Mouse (Mus musculus): ENCODE measurements around the gene Ppp1r12b.

Gene Ppp1r12b

DNA sequence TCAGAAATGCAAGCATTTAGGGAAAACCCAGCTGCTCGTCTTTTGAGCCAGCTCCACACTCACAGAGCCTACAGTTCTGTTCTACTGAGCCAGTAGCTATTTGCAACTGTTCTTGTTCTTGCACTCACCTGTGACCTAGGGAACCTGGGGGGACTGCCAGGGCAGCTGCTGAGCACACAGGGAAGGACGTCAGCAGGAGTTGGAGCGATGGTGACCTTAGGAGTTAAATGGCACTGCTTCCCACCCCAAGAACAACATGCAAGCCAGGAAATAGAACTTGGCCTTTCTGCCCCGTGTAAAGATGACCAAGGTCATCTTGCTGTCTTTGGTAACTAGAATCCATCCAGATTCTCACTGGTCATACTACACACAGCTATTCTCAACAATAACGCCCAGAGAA lies 195.1 kb downstream of the Ppp1r12b start:
- no peak for DNase-seq (ENCODE audit: low spot score in 2 of 2)

DNA sequence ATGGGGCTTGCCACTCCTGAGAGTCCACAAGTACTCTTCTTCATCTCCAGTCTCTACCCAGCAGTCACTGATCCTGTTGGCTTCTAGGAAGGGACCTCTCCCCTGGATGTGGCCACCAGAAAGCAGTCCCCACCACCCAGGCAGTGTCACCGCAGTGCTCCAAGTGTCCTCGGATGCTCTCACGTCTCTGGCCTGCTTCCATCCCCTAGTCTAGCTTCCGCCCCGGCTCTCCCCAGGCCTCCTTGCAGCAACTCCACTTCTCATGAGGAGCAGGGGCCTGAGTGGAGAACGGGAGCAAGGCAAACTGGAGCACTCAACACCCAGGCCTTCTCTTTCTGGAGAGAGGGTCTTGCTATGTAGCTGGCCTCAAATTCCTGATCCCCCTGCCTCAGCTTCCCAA lies 196.6 kb downstream of the Ppp1r12b start:
- no peak for DNase-seq (ENCODE audit: low spot score in 2 of 2)

DNA sequence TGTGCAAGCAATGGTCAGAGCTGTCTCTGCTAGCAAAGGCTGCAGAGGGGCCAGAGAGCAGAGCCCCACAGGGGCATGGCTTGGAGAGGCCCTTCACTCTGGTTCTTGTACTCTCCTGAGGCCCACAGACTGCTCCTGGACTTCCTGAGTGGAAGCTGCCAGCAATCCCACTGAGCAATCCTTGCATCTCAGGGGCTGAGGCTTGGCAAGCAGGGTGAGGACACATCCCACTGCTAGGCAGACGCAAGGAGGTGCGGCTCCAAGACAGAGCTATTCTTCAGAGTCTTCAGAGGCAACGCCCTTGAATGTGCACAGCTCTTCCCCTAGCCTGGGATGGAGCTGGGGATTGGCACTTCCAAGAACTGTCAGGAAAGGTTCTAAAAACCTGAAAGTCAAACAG lies 198.5 kb downstream of the Ppp1r12b start:
- DNase-seq (ENCODE audit: low spot score in 2 of 2) = no peak

DNA sequence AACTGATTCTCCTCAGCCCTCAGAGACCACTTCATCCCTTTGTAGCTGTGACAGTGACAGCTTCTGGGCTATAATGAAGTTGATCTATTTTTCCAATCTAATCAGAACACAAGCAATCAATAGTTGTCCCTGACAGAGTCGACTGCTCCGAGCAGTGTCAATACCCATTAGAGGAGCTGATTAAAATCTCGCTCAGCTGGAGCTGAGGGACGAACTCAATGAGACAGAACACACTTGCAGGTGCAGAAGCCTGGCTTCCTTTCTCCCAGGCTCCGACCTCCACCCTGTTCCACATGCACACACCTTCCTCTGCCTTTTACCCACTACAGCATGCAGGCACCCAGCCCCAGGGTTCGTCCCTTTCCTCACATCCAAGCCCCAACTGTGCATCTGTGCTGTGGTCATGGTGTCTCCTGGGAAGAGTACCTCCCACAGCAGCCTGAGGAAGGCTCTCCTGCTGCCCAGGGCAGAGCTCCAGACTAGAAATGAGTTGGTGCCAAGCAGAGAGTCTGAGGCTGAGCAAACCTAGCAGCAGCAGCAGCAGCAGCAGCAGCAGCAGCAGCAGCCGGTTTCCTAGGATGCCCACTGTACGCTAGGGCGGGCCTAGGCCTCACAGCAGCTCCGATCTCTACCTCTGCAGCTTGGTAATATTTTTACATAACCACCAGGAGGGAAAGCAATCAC lies 199.4 kb downstream of the Ppp1r12b start:
- DNase-seq (ENCODE audit: low spot score in 2 of 2) = no peak

DNA sequence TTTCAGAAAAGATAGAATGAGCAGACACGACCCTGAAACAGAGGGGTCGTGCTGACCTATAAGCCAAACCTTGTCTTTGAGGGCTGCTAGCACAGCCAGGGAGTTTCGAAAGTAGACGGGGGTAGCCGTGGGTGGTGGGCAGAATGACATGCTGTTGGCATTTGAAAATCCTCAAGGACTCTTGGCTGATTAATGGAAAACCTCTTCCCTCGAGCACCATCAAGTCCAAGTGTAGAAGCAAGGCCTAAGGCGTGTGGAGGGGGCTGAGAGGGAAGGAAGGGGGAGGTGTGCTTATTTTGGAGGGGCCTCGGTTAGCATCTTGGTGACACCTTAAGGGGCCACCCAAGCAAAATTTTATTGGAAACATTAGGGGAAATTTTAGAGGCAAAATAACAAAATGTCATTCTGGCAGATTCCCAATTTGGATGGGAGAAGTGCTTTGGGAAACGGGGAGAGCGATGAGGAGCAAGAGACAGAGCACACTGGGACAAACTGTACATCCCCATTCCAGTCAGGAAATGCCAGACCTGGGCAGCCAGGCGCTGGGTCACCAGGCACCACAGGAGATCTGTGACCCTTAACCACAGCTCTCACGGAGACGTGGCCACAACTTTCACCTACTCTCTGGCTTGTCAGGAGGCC lies 200.1 kb downstream of the Ppp1r12b start:
- no peak for DNase-seq (ENCODE audit: low spot score in 2 of 2)

DNA sequence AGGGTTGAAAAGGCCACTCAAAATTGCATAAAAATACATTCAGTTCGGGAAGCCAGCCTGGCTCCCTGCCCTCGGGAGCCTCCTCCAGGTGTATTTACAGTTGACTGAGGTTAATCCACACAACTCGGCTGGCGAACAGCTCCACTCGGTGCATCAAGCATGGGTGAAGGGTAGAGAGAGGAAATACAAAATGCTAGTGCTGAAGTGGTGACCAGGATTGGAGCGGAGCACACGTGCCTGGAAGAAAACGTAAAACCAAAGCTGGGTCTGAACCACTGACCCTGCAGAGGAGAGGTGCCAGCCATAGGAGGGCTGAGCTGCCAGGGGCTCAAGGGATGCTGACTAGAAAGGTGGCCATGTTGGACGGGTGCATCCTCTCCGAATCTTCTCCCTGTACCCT lies 200.9 kb downstream of the Ppp1r12b start:
- DNase-seq (ENCODE audit: low spot score in 2 of 2) = no peak

DNA sequence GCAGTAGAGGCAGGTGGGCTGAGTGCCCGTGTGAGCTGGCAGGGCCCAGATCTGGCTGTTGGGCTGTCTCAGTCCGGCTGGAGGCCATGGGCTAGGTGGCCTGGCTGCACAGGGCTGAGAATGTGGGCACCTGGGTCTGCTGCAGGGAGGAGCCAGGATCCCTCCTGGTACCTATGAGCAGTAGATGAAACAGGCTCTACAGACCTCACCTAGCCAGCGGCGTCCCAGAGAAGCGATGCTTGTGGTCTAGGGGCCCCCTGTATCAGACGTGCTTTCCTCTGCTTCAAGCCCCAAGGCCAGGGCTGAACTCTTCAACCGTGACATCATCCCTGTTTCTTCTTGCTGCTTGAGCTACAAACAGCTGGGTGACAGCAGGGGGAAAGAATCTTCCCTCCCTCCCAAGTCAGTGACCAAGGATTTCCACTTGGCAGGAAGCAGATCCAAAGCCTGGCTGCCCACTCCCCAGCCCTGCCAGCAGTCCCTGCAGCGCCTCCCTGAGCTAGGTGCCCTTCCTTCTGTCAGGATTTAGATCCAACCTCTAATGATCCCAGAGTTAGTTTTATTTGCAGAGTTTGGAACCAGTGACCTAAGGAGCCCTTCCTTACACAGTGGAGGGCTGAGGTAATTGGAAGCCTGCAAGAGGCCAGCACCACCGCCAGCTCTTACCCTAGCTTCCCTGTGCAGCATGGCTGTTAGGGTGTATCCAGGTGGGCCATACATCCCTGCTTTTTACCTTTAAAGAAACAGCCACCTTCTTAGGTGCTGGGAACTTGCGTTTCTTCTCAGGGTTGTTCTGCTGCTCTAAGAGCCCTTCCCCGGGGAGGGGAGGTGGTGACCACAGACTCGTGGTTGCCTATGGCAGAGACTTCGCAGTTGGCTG lies 201.8 kb downstream of the Ppp1r12b start:
- no peak for DNase-seq (ENCODE audit: low spot score in 2 of 2)

DNA sequence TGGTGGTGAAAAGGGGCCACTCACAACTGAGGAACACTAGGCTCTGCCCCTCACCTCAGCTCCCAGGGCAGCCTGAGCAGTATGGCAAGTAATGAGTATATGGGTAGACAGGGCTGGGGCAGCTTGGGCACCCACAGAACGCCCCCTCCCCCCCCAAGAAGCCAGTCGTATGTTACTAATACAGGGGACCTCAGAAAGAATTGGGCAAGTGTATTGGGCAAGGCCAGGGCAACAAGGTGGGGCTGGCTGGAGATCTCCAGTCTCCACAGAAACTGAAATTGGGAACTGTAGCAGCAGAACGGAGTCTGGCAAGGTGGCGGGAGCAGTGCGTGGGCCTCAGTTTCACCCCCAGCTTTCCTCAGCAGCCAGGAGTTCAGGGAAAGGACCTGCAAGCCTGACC lies 203.3 kb downstream of the Ppp1r12b start:
- no peak for DNase-seq (ENCODE audit: low spot score in 2 of 2)

DNA sequence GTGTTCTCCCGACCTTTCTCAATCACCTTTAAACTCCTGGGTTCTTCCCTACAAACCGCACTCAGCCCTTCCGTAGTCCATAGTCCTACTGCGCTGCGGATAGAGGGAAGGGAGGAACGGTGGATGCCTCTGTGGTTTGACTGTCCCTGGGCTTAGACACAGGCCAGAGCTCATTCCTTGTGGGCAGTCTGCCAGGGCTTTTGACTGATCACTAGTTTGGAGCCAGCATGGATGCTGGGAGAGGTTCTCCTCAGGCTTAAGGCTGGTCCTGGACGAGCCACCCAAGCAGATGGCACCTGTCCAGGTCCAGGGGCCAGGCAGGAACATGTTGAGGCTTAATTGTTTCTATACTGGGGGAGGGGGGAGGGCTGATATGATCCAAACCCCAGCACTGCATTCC lies 205.9 kb downstream of the Ppp1r12b start:
- no peak for DNase-seq (ENCODE audit: low spot score in 2 of 2)

DNA sequence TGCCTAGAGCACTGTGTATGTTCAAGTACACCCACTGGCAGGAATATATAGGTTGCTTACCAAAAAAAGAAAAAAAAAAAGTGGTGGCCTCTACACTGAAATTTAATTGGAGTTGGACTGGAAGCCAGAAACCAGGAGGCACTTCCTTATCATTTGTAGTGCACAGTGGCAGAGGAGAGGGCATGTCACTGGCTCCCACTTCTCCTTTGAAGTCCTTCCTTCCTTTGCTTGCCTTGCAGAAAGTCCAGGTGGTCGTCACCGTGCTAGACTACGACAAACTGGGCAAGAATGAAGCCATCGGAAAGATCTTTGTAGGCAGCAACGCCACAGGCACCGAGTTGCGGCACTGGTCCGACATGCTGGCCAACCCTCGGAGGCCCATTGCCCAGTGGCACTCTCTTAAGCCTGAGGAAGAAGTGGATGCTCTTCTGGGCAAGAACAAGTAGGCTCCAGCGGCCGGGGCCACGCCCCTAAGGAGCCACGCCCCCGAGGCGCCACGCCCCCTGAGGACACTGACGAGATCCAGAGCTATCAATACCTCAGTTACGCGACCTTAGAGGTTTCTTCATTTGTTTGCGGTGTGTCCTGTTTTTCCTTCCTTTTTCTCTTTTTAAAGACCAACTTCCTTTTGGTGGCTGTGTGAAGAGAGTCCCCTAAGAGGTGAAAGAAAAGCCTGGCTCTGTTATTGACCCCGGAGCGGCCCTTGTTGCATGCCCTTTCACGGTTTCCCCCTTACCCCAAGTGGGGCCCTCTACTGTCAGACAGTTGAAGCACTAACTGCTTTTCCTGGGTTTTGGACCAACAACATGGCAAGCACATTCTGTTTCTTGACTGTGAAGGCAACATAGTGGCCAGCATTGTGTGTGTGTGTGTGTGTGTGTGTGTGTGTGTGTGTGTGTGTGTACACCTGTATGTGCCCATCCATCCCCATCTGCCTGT lies 208.2 kb downstream of the Ppp1r12b start:
- peak; percentile 81 to 89 for DNase-seq (ENCODE audit: low spot score in 2 of 2)

DNA sequence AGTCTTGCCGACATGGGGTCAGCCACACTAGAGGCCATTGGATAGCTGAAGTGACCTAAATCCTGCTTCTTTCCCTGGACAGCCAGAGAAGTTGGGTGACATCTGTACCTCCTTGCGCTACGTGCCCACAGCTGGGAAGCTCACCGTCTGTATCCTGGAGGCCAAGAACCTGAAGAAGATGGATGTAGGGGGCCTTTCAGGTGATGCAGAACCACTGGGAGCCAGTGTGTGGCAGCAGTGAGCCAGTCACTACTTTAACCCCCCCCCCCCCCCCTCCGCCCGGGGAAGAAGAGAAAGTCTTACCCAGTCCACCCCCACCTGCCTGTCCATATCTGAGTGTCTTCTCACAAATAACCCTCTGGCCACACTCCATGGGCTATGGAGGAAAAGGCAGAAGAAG lies 210.1 kb downstream of the Ppp1r12b start:
- peak in 1 of 2 experiments; percentile 64 for DNase-seq (ENCODE audit: low spot score in 2 of 2)

DNA sequence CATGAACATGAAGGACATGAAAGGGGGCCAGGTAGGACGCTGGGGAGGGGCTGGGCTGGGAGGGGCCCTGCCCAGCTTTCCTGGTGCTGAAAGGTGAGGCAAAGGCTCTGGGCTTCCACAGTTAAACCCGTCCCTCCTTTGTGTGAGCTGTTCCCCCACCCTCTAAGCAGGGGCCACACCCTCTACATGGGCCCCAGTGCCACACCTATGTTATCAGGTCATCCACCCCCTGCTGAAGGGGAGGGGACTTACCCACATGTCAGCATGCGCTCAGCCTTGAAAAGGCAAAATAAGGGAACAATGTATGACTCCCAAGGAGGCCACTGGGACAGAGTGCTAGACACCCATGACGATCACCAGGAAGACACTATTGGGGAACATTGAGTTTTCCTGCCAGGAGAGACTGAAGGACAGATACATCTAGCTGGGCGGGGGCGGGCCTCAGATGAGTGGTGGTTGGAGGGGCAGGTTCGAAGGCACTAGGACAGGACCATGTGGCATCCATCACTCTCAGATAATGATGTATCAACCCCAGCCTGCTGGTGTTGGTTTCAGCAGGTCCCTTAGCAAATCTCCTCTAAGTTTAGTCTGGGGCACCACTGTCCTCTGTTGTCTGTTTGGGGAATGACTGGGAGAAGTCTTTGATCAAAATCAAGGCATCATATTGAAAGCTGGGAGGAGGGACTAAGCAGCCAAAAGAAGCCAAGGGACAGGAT lies 213.6 kb downstream of the Ppp1r12b start:
- DNase-seq (ENCODE audit: low spot score in 2 of 2) = peak in 1 of 2 experiments; percentile 42

DNA sequence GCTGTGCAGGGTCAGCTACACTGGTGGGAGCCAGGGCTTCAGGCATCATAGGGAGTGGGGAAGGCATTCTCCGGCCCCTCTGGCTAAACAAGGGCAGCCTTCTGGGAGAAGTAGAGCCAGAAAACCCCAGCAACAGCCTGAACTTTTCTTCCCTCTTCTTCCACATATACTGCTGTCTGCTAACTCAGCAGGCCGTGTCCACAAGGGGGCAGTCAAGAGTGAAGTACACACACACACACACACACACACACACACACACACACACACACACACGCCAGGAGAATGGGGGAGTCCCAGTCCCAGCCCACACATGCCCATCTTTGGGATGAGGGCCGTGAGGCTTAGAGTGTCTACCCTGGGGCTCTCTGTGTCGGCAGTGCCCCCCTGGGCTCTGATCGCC lies 214.3 kb downstream of the Ppp1r12b start:
- DNase-seq (ENCODE audit: low spot score in 2 of 2) = peak; percentile 55 to 82

DNA sequence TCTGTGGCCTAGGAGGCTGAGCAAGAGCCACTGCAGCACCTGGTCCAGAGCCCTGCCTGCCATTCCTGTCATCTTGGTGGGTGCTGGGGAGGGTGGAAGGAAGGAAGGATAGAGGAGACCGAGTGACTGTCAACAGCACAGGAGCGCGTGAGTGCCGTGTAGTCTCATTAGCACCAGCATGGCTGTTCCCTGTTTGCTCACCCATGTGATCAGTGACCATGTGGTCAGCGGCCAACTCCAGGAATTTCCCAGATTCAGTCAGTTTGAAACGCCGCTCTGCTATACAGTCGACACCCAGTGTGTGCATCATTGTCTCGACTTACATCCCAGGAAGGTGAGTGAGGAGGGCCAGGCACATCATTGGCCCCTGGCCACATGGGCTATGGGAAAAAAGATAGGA lies 218.3 kb downstream of the Ppp1r12b start:
- no peak for DNase-seq (ENCODE audit: low spot score in 2 of 2)

DNA sequence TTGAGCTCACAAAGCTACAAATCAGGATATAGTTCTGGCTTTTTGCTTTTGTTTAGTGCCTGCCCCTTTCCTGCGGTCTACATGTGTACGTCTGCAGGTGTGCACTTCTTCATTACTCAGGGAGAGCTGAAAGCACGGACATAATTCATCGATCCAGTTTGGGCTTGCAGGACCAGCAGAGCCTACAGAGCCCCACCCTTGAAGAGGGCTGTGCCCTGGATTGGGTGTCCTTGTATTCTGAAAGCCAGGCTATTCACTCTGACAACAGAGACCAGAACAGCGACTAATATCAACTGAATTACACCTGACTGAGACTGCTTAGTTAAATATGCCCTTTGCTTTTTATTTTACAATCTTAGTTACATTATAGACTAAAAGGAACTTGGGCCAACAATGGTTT lies 222.1 kb downstream of the Ppp1r12b start:
- DNase-seq (ENCODE audit: low spot score in 2 of 2) = no peak

DNA sequence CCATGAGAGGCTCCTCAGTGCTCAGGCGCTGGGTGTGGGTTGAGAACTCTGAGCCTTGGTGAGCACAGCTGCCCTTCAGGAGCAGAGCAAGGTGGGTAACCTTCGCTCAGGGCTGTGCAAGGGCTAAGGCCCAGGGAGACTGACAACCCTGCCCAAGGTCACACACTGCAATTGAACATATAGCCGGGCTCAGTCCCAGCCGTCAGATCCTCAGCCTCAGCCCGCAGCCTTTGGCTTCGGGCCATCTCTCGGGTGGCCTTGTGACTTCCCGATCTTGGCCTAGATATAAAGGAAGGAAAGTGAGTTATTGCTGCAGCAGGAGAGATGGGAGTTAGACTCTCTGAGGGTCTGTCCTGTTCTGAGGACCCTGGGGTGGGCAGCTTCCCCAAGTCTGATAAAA lies 228.5 kb downstream of the Ppp1r12b start:
- DNase-seq (ENCODE audit: low spot score in 2 of 2) = no peak

DNA sequence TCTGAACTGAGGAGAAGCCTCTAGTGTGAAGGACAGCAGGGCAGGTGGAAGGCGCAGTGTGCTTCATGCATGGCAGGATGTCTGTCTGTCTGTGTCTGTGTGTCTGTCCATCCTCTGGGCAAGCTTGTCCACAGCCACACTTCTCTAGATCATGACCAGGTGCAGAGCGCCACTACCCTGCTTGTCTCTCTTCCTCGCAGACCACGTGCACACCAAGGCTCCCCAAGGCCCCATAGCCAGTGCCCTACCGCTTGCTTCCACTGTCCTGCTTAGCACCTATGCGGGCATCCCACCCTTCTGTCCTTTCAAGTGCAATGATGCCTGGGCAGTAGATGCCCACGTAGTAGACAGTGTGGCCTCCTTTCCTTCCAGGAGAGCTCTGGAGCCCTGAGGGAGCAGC lies 229.3 kb downstream of the Ppp1r12b start:
- DNase-seq (ENCODE audit: low spot score in 2 of 2) = no peak

DNA sequence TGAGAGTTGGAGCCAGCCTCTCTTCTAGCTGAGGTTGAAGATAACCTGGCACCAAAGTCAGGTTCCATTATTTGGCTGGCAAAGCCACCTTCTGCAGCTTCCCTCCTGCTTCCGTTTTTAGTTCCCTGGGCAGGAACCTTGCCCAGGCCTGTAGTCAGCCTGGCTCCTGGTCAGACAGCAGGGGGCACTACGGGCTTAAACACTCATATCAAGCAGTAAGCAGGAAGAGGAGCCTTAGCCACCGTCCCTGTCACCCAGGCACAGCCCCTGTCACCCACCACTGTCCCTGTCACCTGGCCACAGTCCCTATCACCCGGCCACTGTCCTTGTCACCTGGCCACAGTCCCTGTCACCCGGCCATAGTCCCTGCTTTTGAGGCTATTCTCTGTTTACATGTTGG lies 230.5 kb downstream of the Ppp1r12b start:
- peak in 1 of 2 experiments; percentile 60 for DNase-seq (ENCODE audit: low spot score in 2 of 2)

DNA sequence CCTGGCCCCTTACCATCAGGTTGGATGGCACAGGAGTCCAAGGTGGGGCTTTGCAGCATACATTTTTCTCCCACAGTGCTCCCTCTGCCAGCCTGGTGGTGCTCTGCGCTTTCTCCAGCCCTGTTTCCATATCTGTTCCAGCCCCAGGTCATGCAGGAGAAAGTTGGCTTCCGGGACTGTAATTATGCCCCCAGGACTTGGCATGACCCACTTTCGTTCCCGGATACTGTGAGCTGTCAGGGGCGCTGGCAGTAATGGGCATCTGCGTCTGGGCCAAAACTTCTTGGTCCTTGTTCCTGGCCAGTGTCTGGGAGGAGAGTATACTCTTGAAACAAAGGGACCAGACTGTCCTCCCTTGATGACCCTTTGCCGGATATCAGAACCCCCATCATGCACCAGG lies 232.9 kb downstream of the Ppp1r12b start:
- DNase-seq (ENCODE audit: low spot score in 2 of 2) = no peak

DNA sequence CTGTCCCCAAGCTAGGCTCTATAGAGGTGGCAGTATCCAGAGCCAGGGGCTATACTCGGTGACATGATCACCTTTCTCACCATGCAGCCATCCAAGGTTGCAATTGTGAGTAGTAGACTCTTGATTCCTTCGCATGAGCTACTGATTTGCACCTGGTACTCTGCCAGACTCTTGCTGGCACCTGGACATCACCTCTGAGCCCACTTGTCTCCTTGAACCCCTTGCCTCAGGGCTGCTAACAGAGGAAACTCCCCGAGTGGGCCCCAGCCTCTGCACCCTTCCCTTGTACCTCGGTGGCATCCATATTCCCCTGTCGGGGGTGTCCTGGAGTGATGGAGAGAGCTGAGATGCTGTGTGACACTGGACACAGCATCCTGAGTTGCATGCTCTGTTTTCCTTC lies 234.3 kb downstream of the Ppp1r12b start:
- no peak for DNase-seq (ENCODE audit: low spot score in 2 of 2)

DNA sequence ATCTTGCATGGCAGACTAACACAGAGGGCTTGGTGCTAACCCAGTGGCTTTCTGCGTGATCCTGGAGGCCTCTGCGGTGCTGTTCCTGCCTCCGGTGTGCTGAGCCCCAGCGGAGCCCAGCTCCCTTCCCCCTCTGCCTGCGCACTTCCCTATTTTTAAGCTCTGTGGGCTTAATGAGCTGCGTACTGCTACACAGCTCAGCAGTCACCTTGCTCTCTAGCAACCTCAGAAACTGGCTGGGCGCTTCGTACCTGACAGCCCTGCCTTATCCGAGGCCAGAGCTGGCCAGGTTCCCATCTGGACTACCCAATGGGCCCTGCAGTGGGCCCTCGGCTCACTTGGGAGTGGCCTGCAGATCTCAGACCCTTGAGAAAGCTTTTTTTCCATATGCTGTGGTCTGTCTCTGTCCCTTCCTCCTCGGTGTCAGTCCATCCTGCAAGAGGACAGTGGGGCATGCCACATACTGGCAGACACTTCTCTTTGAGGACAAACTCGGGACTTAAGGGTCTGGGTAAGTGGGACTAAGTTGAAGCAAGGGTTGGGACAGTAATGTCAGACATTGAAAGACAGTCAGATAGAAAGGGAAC lies 235.9 kb downstream of the Ppp1r12b start:
- peak in 1 of 2 experiments; percentile 48 for DNase-seq (ENCODE audit: low spot score in 2 of 2)
